Mouse (Mus musculus): Measurements from ENCODE around the gene Smtnl2. TPM values are rescaled to one million over a fixed set of nuclear protein-coding genes. Genes with fewer than 3 reads are reported as not detected.

Smtnl2 gene
- polyA plus RNA-seq, 1 experiment from 2014 or later: 10.6 TPM

DNA sequence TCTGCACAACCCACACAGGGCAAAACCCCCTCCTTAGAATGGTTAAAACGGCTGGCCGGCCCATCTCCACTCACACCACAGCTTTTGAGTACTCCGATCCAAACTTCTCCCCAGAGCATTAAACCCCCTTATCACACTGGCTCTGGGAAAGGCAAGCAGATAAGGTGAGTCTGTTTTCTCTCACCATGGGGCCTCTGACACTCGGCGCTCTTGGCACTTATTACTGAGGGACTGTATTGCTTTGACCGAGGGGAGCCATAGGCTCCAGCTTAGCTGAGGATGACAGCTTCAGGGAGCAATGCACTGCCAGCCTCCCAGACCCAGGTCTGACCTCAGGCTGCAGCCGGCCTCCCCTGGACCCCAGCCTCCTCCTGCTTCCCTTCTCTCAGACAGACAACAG, 3.9 kb downstream of the Smtnl2 start:
- WGBS: 24% methylated on average over 7 of the region's 7 CpGs
- no peak for DNase-seq (ENCODE audit: extremely low spot score, low spot score)
- H3K36me3 ChIP-seq (replicated peaks): no peaks in the 10 kb centered on the region
- no peak overlapping the region for H3K4me3 ChIP-seq
- H3K4me1 ChIP-seq: peaks cover 65% of the 10 kb centered on the region
- H3K9me3 ChIP-seq: no peaks in the 10 kb centered on the region
- H3K27me3 ChIP-seq (ENCODE audit: poor library complexity, severe bottlenecking): peaks cover 51% of the 10 kb centered on the region
- no peak overlapping the region for H3K27ac ChIP-seq

DNA sequence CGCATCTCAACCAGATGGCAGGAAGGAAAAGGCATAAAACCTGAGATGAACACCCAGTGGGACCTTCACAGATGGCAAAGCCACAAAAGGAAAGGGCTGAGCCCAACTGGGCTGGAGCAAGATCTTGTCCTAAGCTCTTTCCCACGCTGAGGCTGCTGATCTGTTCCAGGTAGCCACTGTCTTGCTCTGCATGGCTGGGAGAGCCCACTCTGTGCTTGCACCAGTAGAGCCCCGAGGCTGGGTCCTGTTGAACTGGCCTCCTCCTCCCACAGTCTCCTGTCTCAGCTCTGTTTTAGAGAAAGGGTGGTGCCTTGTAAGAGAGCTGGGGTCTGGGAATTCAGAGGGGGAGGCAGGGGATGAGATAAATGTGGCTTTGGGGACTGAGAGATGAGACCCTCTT, 4.4 kb downstream of the Smtnl2 start:
- Histone ChIP-seq H3K9me3 (no peaks in the 10 kb centered on the region), H3K4me3 (no peak overlapping the region), H3K27ac (no peak overlapping the region), H3K27me3 (ENCODE audit: poor library complexity, severe bottlenecking) (peaks cover 47% of the 10 kb centered on the region), H3K4me1 (peaks cover 67% of the 10 kb centered on the region), H3K36me3 (replicated peaks) (no peaks in the 10 kb centered on the region)
- DNase-seq (ENCODE audit: extremely low spot score, low spot score): no peak
- 14% methylated on average over 3 of the region's 3 CpGs for WGBS

DNA sequence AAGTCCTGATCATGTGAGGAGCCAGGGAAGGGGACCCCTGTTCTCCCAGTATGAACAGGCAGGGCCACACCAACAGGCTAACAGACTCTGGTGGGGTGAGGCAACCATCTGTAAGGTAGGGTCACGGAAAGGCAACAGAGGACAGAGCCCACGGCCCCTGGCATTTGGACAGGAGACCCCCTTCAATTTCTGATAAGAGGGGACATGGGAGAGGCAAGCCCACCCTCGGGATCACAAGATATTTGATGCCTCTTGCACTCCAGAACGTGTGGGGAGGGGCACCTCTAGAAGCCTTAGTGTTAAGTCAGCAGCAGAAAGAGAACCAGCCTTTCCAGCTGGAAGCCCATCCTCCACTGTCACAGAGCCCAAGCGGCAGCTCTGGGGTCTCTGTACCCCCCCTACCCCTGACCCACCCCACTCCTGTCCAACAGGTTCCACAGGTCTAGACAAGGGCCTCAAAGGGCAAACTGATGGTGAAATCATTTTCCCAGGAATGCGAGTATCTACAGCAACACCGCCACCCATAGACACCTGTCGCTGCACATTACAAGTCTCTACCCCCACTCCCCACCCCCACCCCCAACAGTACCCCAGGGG, 5.3 kb downstream of the Smtnl2 start:
- H3K4me1 ChIP-seq: peaks cover 67% of the 10 kb centered on the region
- H3K4me3 ChIP-seq: no peak overlapping the region
- H3K27me3 ChIP-seq (ENCODE audit: poor library complexity, severe bottlenecking): peaks cover 43% of the 10 kb centered on the region
- H3K9me3 ChIP-seq: no peaks in the 10 kb centered on the region
- 55% methylated on average over 8 of the region's 8 CpGs for WGBS
- H3K36me3 ChIP-seq (replicated peaks): no peaks in the 10 kb centered on the region
- 0 out of 2 replicates have a peak overlapping the region, but pooled peaks have one; percentile 11 for H3K27ac ChIP-seq
- no peak for DNase-seq (ENCODE audit: extremely low spot score, low spot score)

DNA sequence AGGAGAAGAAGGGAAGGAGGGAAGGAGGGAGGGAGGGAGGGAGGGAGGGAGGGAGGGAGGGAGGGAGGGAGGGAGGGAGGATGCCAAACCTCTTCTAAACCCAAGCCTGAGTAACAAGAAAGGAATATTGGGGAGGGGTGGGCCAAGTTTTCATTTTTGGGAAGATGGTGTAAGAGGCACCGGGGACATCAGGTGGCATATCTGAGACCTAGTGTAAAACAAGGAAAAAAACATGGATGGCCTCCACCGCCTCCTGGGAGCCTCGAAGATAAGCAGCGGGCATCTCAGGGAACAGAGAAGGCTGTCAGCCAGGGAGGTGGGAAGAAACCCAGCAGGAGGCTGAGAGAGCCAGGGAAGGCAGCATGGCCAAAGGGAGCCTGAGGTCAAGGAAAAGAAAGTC, 6.0 kb downstream of the Smtnl2 start:
- Histone ChIP-seq H3K9me3 (no peaks in the 10 kb centered on the region), H3K4me1 (peaks cover 65% of the 10 kb centered on the region), H3K27me3 (ENCODE audit: poor library complexity, severe bottlenecking) (peaks cover 36% of the 10 kb centered on the region), H3K27ac (no peak overlapping the region), H3K4me3 (no peak overlapping the region), H3K36me3 (replicated peaks) (peaks cover 4% of the 10 kb centered on the region)
- WGBS: 66% methylated on average over 4 of the region's 4 CpGs
- DNase-seq (ENCODE audit: extremely low spot score, low spot score): no peak

DNA sequence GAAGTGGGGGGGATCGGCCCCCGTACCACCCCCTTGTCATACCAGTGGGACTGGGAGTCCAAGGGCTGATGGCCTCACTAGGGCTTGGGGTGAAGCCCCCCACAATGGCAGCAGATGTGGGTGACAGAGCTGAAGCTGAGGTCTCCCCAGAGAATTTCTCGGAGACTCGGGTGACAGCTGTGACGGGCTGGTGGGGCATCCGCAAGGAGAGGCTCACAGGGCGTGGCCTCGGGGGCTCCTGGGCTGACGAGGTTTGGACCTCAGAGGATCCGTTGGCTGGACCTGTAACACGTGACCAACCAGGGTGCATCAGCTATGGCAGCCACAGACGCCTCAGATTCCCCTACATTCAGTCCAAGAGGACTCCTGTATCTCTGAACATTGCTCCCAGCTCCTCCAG, 8.5 kb downstream of the Smtnl2 start:
- Histone ChIP-seq H3K27ac (no peak overlapping the region), H3K9me3 (no peaks in the 10 kb centered on the region), H3K4me3 (no peak overlapping the region), H3K36me3 (replicated peaks) (peaks cover 15% of the 10 kb centered on the region), H3K27me3 (ENCODE audit: poor library complexity, severe bottlenecking) (peaks cover 11% of the 10 kb centered on the region), H3K4me1 (peaks cover 41% of the 10 kb centered on the region)
- no peak for DNase-seq (ENCODE audit: extremely low spot score, low spot score)
- 89% methylated on average over 12 of the region's 12 CpGs for WGBS

DNA sequence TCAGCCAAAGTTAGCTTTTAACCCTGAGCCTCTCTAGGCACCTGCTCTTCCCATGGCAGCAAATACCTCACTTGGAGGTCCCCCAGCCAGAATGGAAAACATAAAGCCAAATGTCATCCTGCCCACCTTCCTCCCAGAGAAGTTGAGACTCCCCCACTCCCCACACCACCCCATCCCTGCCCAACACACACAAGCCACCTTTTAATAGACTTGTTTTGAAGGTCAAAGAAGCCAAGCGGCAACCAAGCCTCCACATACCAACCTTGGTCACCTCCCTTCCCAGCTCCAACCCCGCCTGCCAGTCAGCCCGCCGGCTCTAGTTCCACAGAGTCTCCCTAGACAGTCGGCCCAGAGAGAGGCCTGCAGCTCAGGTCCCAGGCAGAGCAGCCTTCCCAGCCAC, 9.5 kb downstream of the Smtnl2 start:
- Histone ChIP-seq H3K4me3 (no peak overlapping the region), H3K4me1 (peaks cover 32% of the 10 kb centered on the region), H3K36me3 (replicated peaks) (peaks cover 15% of the 10 kb centered on the region), H3K27ac (peak overlapping the region; percentile 25; the same call in 1 of the 2 replicates), H3K9me3 (no peaks in the 10 kb centered on the region), H3K27me3 (ENCODE audit: poor library complexity, severe bottlenecking) (peaks cover 2% of the 10 kb centered on the region)
- no peak for DNase-seq (ENCODE audit: extremely low spot score, low spot score)
- 77% methylated on average over 5 of the region's 5 CpGs for WGBS

DNA sequence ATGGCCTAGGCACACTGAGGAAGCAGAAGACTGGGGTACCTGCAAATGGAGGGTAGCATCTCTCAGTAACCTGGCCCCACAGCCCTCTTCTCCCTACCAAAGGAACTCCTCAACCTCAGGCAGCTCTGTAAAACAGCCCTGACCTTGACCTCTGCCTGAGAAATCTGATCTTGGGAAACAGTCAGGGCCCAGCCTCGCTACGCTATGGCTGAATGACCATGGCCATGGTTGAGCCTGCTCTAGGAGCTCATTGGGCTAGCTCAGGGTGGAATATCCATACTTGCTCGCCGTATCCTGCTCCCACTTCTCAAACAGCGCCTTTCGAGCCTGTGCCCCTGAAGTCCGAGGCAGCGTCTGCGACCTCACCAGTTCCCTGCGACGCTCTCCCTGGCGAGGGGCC, 10.4 kb downstream of the Smtnl2 start:
- WGBS: 90% methylated on average over 12 of the region's 12 CpGs
- H3K27ac ChIP-seq: no peak overlapping the region; the same call in 1 of the 2 replicates
- peaks cover 22% of the 10 kb centered on the region for H3K4me1 ChIP-seq
- no peak for DNase-seq (ENCODE audit: extremely low spot score, low spot score)
- no peaks in the 10 kb centered on the region for H3K9me3 ChIP-seq
- no peak overlapping the region for H3K4me3 ChIP-seq
- no peaks in the 10 kb centered on the region for H3K27me3 ChIP-seq (ENCODE audit: poor library complexity, severe bottlenecking)
- H3K36me3 ChIP-seq (replicated peaks): peaks cover 15% of the 10 kb centered on the region

DNA sequence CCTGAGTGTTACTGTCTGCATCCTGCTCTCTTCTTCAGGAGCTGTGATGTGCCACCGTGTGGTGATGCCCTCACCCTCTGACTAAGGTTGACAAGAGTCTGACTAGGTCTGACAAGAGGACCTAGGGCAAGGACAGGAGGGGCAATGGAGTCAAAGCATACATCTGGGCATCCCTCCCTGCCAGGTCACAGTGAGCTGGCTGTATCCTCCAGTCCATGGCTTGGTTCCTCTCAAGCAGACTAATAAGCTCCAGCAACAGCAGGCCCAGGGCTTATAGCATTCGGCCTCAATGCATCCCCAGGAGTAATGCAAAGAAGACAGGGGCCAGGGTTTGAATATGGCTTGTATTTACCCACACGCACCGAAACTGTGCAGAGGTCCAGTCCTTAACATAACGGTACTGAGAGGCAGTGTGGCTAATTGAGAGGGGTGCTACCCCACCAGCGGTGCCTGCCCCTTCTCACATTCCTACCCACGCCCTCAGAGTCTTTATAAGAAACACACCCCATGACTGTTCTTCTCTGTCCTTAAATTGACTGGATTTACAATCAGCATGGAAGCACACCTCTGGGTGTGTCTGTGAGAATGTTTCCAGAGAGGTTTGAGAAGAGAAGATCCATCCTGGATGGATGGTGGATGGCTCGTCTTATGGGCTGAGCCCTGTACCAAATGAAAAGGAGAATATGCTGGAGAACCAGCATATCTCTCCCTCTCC, 13.5 kb downstream of the Smtnl2 start:
- H3K27me3 ChIP-seq (ENCODE audit: poor library complexity, severe bottlenecking): no peaks in the 10 kb centered on the region
- 87% methylated on average over 8 of the region's 8 CpGs for WGBS
- no peak for DNase-seq (ENCODE audit: extremely low spot score, low spot score)
- peaks cover 15% of the 10 kb centered on the region for H3K36me3 ChIP-seq (replicated peaks)
- H3K27ac ChIP-seq: no peak overlapping the region
- H3K4me3 ChIP-seq: no peak overlapping the region
- peaks cover 17% of the 10 kb centered on the region for H3K4me1 ChIP-seq
- no peaks in the 10 kb centered on the region for H3K9me3 ChIP-seq

DNA sequence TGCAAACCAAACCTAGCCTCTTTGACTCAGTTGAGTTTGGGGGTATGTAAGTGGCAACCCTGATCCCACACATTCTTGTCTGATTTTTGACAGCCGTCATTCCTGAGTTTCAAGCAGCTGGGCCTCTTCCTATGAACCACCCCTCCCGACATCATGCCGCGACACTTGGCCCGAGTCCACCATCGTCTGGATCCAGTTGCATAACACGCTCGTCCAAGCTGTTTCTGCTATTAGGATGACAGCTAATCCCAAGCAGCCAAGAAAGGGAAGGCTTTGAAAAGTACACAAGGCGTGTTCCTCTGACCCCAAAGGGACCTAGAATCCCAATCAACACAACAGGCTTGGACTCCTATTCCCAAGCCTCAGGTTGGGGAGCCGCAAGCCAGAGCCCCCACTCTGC, 14.4 kb downstream of the Smtnl2 start:
- H3K4me1 ChIP-seq: peaks cover 14% of the 10 kb centered on the region
- 90% methylated on average over 10 of the region's 10 CpGs for WGBS
- no peak for DNase-seq (ENCODE audit: extremely low spot score, low spot score)
- H3K9me3 ChIP-seq: no peaks in the 10 kb centered on the region
- no peaks in the 10 kb centered on the region for H3K27me3 ChIP-seq (ENCODE audit: poor library complexity, severe bottlenecking)
- H3K27ac ChIP-seq: no peak overlapping the region
- H3K36me3 ChIP-seq (replicated peaks): peaks cover 15% of the 10 kb centered on the region
- H3K4me3 ChIP-seq: no peak overlapping the region

DNA sequence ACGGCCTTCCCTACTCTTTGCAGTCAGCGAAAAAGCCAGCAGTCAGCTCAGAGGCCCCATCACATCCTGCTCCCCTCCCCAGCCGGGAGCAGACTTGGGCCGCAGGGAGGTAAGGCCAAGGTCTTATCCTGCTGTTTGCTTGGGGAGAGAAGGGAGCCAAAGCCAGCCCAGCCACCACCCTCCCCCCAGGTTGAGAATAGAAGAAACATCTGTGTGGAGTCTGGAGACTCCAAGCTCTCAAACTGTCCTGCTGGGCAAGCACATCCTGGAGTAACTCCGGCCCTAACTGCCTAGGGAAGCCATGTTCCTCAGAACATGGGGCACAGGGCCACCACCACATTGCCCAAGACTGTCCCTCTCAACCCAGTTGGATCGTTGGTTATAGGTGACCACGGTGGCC, 14.9 kb downstream of the Smtnl2 start:
- Histone ChIP-seq H3K27me3 (ENCODE audit: poor library complexity, severe bottlenecking) (no peaks in the 10 kb centered on the region), H3K4me1 (peaks cover 10% of the 10 kb centered on the region), H3K27ac (no peak overlapping the region), H3K9me3 (no peaks in the 10 kb centered on the region), H3K4me3 (no peak overlapping the region), H3K36me3 (replicated peaks) (peaks cover 15% of the 10 kb centered on the region)
- WGBS: 91% methylated on average over 7 of the region's 7 CpGs
- no peak for DNase-seq (ENCODE audit: extremely low spot score, low spot score)

DNA sequence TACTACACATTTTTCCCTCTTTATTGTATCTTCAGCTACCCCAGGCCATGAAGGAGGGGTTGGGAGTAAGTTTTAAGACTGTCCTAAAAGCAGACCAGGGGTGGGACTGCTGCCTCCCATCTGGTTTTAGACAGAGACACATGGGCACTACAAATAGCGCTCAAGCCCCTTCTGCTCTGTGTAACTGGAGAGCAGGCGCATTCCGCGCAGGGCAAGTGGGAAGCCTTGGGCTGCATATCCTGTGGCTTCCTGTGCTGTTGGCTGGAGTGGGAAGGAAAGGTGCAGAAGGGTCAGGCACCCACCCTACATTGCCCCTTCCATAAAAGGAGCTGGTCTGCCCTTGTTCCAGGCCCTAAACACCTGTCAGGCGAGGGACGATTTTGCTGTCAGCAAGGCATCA, 15.9 kb downstream of the Smtnl2 start:
- Histone ChIP-seq H3K4me1 (no peaks in the 10 kb centered on the region), H3K9me3 (no peaks in the 10 kb centered on the region), H3K4me3 (no peak overlapping the region), H3K27ac (no peak overlapping the region), H3K27me3 (ENCODE audit: poor library complexity, severe bottlenecking) (no peaks in the 10 kb centered on the region), H3K36me3 (replicated peaks) (peaks cover 12% of the 10 kb centered on the region)
- no peak for DNase-seq (ENCODE audit: extremely low spot score, low spot score)
- 89% methylated on average over 6 of the region's 6 CpGs for WGBS

DNA sequence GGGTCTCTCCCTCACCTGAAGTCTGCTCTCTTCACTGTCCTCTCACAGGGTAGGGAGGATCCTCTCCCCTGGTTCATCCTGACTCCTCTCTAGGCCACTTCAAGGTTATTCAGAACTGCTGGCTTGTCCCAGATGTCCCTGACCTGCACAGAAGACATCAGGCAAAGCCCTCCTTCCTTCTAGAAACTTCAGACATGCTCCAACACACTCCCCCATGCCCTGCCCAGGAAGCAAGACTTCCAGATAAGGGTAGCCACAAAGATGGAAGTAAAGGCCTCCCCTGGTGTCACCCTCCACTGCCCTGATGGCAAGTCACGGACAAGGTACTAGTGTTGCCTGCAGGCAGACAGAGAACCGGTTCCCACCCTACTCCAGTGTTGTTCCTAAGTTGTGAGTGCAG, 16.8 kb downstream of the Smtnl2 start:
- H3K4me3 ChIP-seq: no peak overlapping the region
- H3K4me1 ChIP-seq: no peaks in the 10 kb centered on the region
- DNase-seq (ENCODE audit: extremely low spot score, low spot score): no peak
- H3K27me3 ChIP-seq (ENCODE audit: poor library complexity, severe bottlenecking): no peaks in the 10 kb centered on the region
- H3K36me3 ChIP-seq (replicated peaks): peaks cover 2% of the 10 kb centered on the region
- no peaks in the 10 kb centered on the region for H3K9me3 ChIP-seq
- no peak overlapping the region for H3K27ac ChIP-seq
- WGBS: 86% methylated on average over 2 of the region's 2 CpGs

DNA sequence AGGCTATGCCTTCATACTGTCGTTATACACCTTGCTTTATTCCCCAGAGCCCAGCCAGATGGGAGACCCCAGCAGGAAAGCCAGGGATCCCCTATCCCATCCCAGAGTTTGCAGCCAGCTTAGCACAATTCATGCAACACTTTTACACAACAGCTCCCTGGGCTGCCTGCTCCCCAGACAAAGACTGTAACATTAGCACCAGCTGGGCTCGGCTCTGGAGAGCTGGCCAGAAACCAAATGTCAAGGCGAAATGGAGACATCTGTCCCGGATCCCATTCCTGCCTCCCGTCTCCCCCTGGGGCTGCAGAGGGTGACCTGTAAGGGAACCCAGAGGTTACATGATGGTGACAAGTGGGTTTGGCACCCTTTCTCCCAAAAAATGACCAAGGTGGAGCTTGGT, 17.8 kb downstream of the Smtnl2 start:
- H3K9me3 ChIP-seq: no peaks in the 10 kb centered on the region
- no peak for DNase-seq (ENCODE audit: extremely low spot score, low spot score)
- no peaks in the 10 kb centered on the region for H3K27me3 ChIP-seq (ENCODE audit: poor library complexity, severe bottlenecking)
- no peak overlapping the region for H3K4me3 ChIP-seq
- no peaks in the 10 kb centered on the region for H3K36me3 ChIP-seq (replicated peaks)
- no peaks in the 10 kb centered on the region for H3K4me1 ChIP-seq
- WGBS: 74% methylated on average over 5 of the region's 5 CpGs
- no peak overlapping the region for H3K27ac ChIP-seq
